Mouse (Mus musculus): ENCODE data around the gene Rai1. TPM values are rescaled to one million over a fixed set of nuclear protein-coding genes. Genes with fewer than 3 reads are reported as not detected.

The Rai1 gene
- polyA plus RNA-seq (2014; fragmentation: Nextera tagmentation; extraction: Ambion mirVana), result 22.6 and 28.1 TPM in 2 replicates

DNA sequence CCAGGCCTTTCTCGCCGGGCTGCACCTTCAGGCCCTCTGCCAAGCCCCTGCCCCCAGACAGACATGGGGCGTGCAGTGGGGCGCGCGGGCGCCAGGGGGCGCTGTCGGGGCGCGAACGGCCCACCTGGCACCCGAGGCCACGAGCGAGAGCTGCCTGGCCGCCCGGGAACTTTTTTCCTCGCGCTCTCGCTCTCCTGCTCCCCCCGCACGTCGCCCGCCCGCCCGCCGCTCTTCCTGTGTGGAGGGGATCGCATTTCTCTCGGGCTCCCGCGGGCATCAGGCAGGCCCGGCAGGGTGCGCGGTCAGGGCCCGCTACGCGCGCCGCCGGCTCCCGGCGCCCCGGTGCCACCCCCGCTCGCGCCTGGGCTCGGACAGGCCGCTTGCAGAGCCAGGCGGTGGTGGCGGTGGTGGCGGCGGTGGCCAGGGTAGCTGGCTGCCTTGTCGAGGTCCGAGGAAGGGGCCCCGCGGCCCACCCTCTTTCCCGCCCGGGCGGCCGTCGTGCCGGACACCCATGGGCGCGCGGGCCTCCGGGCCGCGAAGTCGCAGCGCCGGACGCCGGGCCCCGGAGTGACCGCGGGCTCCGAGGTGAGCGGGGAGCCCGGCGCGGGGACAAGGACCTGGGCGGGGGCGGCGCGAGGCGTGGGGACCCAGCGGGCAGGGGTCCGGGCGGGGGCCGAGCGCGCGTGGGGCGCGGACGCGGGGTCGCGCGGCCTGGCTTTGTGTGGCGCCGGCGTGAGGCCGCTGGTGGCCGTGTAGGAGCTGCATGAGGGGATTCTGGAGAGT is at the start of gene Rai1:
Gene Rai1 (plus strand): TSS at position 204 of the 783 bp plus-strand sequence.
- H3K27ac ChIP-seq (ENCODE audit: low read depth, low read length), result peak within 1 kb of the TSS; percentile 95

DNA sequence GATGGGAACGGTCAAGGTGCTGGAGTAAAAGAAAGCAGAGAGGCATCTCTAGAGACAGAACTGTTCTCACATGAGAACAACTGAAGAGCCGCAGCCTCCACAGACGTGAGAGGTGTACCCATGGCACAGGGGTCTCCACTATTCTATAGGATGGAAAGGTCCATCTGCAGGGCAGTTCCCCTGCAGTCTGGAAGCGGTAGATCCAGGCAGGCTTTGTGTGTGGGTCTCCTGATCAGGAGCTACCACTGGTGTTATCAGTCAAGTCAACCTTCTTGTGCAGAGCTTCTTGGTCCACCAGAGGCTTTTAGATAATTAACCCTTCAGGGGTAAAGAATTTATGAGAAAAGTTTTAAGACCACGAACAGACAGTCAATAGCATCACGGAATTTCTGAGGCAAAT is 48.3 kb upstream of the Rai1 start:
- Histone ChIP-seq H3K9ac (ENCODE audit: low read depth, low read length) (no peak overlapping the region), H3K4me3 (ENCODE audit: low read depth, low read length) (no peak overlapping the region), H3K9me3 (ENCODE audit: control insufficient read depth, low read length) (no peaks in the 10 kb centered on the region), H3K27ac (ENCODE audit: low read depth, low read length) (no peak overlapping the region), H3K4me1 (replicated peaks; ENCODE audit: control insufficient read depth, insufficient read depth, low read length) (no peaks in the 10 kb centered on the region), H3K36me3 (ENCODE audit: control insufficient read depth, insufficient read depth, low read length) (no peaks in the 10 kb centered on the region), H3K27me3 (ENCODE audit: control insufficient read depth, insufficient read depth, low read length) (no peaks in the 10 kb centered on the region), H3K4me2 (replicated peaks; ENCODE audit: low read depth, low read length) (no peak overlapping the region)
- 85% methylated on average over 6 of the region's 6 CpGs for WGBS
- no peak for DNase-seq (ENCODE audit: low spot score)
- no peak for ATAC-seq (ENCODE audit: low FRiP score)

More for the DNA sequence above, at the start of gene Rai1:
- H3K27me3 ChIP-seq (ENCODE audit: control insufficient read depth, insufficient read depth, low read length), result no peaks in the 10 kb centered on the region
- DNase-seq (ENCODE audit: low spot score), result peak; percentile 95
- peak; percentile 75 for ATAC-seq (ENCODE audit: low FRiP score)
- H3K4me1 ChIP-seq (replicated peaks; ENCODE audit: control insufficient read depth, insufficient read depth, low read length), result peaks cover 7% of the 10 kb centered on the region
- H3K9ac ChIP-seq (ENCODE audit: low read depth, low read length), result peak within 1 kb of the TSS; percentile 100
- no peaks in the 10 kb centered on the region for H3K36me3 ChIP-seq (ENCODE audit: control insufficient read depth, insufficient read depth, low read length)
- under 1% methylated on average over 74 of the region's 105 CpGs for WGBS
- peak within 1 kb of the TSS; percentile 97 for H3K4me3 ChIP-seq (ENCODE audit: low read depth, low read length)
- peak within 1 kb of the TSS; percentile 88 for H3K4me2 ChIP-seq (replicated peaks; ENCODE audit: low read depth, low read length)
- no peaks in the 10 kb centered on the region for H3K9me3 ChIP-seq (ENCODE audit: control insufficient read depth, low read length)

DNA sequence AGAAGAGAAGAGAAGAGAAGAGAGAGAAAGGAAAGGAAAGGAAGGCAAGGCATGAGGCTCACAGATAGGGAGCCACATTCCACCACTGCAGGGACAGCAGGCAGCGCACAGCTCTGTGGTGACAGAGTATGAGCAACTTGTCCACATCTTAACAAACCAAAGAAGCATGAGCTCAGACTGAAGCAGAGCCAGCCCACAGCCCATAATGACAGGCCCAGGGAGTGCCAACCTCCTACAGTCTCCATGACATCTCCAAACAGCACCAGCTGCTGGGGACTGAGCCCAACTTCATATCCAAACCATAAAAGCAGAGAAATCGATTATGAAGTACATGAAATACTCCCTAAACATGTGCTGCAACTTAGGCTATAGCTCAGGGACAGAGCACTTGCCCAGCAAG is 46.8 kb upstream of the Rai1 start:
- Histone ChIP-seq H3K27ac (ENCODE audit: low read depth, low read length) (no peak overlapping the region), H3K4me1 (replicated peaks; ENCODE audit: control insufficient read depth, insufficient read depth, low read length) (no peaks in the 10 kb centered on the region), H3K4me2 (replicated peaks; ENCODE audit: low read depth, low read length) (no peak overlapping the region), H3K27me3 (ENCODE audit: control insufficient read depth, insufficient read depth, low read length) (no peaks in the 10 kb centered on the region), H3K9ac (ENCODE audit: low read depth, low read length) (no peak overlapping the region), H3K36me3 (ENCODE audit: control insufficient read depth, insufficient read depth, low read length) (no peaks in the 10 kb centered on the region), H3K4me3 (ENCODE audit: low read depth, low read length) (no peak overlapping the region), H3K9me3 (ENCODE audit: control insufficient read depth, low read length) (no peaks in the 10 kb centered on the region)
- ATAC-seq (ENCODE audit: low FRiP score), result no peak
- no peak for DNase-seq (ENCODE audit: low spot score)
- 80% methylated on average over 2 of the region's 2 CpGs for WGBS

DNA sequence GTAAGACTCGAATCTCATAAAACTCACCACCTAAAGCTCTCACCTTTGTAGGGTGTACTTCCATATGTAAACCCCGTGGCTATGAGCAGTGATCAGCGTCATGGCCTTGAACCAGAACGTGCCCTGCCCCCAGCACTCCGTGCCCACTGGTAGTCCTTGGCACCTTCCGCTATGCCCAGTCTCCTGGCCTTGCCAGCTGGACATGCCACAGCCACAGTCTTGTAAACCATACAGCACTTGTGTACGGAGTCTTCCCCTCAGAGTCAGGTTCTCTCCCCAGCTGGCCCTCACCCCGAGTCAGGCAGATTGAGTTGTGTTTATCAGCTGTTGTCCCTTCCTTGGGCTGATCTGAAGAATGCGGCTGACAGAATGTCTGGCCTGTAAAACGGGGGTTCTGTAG is 46.4 kb upstream of the Rai1 start:
- Histone ChIP-seq H3K4me1 (replicated peaks; ENCODE audit: control insufficient read depth, insufficient read depth, low read length) (no peaks in the 10 kb centered on the region), H3K9ac (ENCODE audit: low read depth, low read length) (no peak overlapping the region), H3K4me3 (ENCODE audit: low read depth, low read length) (no peak overlapping the region), H3K9me3 (ENCODE audit: control insufficient read depth, low read length) (no peaks in the 10 kb centered on the region), H3K27ac (ENCODE audit: low read depth, low read length) (no peak overlapping the region), H3K36me3 (ENCODE audit: control insufficient read depth, insufficient read depth, low read length) (no peaks in the 10 kb centered on the region), H3K4me2 (replicated peaks; ENCODE audit: low read depth, low read length) (no peak overlapping the region), H3K27me3 (ENCODE audit: control insufficient read depth, insufficient read depth, low read length) (no peaks in the 10 kb centered on the region)
- ATAC-seq (ENCODE audit: low FRiP score) (no peak), DNase-seq (ENCODE audit: low spot score) (no peak)
- WGBS, result 80% methylated on average over 10 of the region's 10 CpGs

DNA sequence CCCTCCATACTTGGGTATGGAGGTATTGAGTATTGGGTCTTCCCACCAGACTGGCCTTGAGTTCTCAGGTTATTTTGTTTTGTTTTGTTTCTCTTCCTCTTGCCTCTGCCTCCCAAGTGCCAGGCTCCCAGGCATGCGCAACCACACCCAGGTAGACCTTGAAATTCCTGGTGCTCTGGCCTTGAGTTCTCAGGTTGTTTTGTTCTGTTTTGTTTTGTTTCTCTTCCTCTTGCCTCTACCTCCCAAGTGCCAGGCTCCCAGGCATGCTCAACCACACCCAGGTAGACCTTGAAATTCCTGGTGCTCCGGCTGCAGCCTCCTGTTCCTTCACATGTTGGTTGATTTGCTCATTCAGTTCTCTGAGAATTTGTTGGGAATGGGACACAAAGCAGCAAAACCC is 44.8 kb upstream of the Rai1 start:
- Histone ChIP-seq H3K4me3 (ENCODE audit: low read depth, low read length) (no peak overlapping the region), H3K9ac (ENCODE audit: low read depth, low read length) (no peak overlapping the region), H3K36me3 (ENCODE audit: control insufficient read depth, insufficient read depth, low read length) (no peaks in the 10 kb centered on the region), H3K27ac (ENCODE audit: low read depth, low read length) (no peak overlapping the region), H3K9me3 (ENCODE audit: control insufficient read depth, low read length) (no peaks in the 10 kb centered on the region), H3K4me1 (replicated peaks; ENCODE audit: control insufficient read depth, insufficient read depth, low read length) (no peaks in the 10 kb centered on the region), H3K4me2 (replicated peaks; ENCODE audit: low read depth, low read length) (no peak overlapping the region), H3K27me3 (ENCODE audit: control insufficient read depth, insufficient read depth, low read length) (no peaks in the 10 kb centered on the region)
- ATAC-seq (ENCODE audit: low FRiP score) (no peak), DNase-seq (ENCODE audit: low spot score) (no peak)
- 91% methylated on average over 2 of the region's 2 CpGs for WGBS

DNA sequence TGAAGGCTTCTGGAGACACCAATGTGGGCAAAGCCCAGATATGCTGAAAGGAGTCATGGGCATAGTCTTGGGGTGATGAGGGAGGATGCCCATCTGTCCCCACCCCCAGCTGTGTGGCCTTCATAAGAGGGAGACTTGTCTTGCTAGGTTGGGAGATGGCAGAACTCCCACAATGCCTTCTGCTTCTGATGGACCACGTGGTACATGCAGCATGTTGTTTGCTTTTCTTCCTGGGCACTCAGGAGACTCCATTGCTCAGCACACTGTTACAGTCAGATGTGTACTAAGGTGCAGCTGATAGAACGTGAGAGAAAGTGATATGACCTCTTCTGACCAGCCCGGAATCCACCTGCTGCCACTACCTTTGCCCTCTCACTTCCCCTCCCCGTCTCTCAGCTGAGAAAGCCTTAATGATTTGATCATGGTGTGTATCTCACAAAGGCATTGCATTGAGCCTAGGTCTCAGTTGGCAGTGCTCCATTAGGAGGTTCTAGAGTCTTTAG is 43.3 kb upstream of the Rai1 start:
- Histone ChIP-seq H3K9me3 (ENCODE audit: control insufficient read depth, low read length) (no peaks in the 10 kb centered on the region), H3K9ac (ENCODE audit: low read depth, low read length) (no peak overlapping the region), H3K36me3 (ENCODE audit: control insufficient read depth, insufficient read depth, low read length) (no peaks in the 10 kb centered on the region), H3K27me3 (ENCODE audit: control insufficient read depth, insufficient read depth, low read length) (no peaks in the 10 kb centered on the region), H3K4me2 (replicated peaks; ENCODE audit: low read depth, low read length) (no peak overlapping the region), H3K4me3 (ENCODE audit: low read depth, low read length) (no peak overlapping the region), H3K27ac (ENCODE audit: low read depth, low read length) (no peak overlapping the region), H3K4me1 (replicated peaks; ENCODE audit: control insufficient read depth, insufficient read depth, low read length) (no peaks in the 10 kb centered on the region)
- no peak for ATAC-seq (ENCODE audit: low FRiP score)
- WGBS, result 86% methylated on average over 4 of the region's 4 CpGs
- DNase-seq (ENCODE audit: low spot score), result no peak

DNA sequence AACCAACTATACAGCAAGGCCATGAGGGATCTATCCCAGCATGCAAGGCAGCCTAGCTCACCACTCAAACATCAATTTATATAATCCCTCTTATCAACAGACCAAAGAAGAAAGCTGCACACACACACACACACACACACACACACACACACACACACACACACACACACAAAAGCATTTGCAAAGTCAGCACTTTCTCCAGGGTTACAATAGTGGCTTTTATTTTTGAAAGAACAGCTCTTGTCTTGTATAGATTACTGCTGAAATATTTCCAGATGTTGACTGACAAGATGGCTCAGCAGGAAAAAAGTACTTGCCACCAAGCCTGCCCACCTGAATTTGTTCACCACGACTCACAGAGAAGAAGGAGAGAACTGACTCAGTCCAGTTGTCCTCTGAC is 39.5 kb upstream of the Rai1 start:
- DNase-seq (ENCODE audit: low spot score) (no peak), ATAC-seq (ENCODE audit: low FRiP score) (no peak)
- Histone ChIP-seq H3K27me3 (ENCODE audit: control insufficient read depth, insufficient read depth, low read length) (no peaks in the 10 kb centered on the region), H3K4me1 (replicated peaks; ENCODE audit: control insufficient read depth, insufficient read depth, low read length) (no peaks in the 10 kb centered on the region), H3K36me3 (ENCODE audit: control insufficient read depth, insufficient read depth, low read length) (no peaks in the 10 kb centered on the region), H3K9me3 (ENCODE audit: control insufficient read depth, low read length) (no peaks in the 10 kb centered on the region), H3K4me2 (replicated peaks; ENCODE audit: low read depth, low read length) (no peak overlapping the region), H3K9ac (ENCODE audit: low read depth, low read length) (no peak overlapping the region), H3K27ac (ENCODE audit: low read depth, low read length) (no peak overlapping the region), H3K4me3 (ENCODE audit: low read depth, low read length) (no peak overlapping the region)
- 54% methylated on average over 1 of the region's 1 CpGs for WGBS

DNA sequence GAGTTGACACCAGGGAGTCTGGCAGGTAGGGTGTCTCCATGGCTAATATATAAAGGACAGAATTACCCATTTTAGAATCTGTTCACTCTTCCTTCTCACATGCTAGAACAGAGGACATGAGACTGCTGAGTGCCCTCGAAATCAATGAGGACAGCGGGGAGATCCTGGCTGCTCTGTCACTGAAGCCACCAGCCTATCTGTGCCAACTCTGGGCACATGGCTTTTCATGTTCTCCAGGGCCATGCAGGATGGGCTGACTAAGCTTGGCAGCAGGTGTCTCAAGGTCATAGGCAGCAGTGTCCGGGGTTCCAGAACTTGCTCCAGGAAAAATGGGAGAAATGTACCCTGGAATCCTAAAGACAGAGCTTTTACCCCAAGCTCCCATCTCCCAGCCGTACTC is 37.2 kb upstream of the Rai1 start:
- H3K27ac ChIP-seq (ENCODE audit: low read depth, low read length), result no peak overlapping the region
- H3K4me3 ChIP-seq (ENCODE audit: low read depth, low read length), result no peak overlapping the region
- WGBS, result 86% methylated on average over 4 of the region's 4 CpGs
- no peak for ATAC-seq (ENCODE audit: low FRiP score)
- H3K4me1 ChIP-seq (replicated peaks; ENCODE audit: control insufficient read depth, insufficient read depth, low read length), result no peaks in the 10 kb centered on the region
- no peaks in the 10 kb centered on the region for H3K27me3 ChIP-seq (ENCODE audit: control insufficient read depth, insufficient read depth, low read length)
- no peak overlapping the region for H3K4me2 ChIP-seq (replicated peaks; ENCODE audit: low read depth, low read length)
- H3K36me3 ChIP-seq (ENCODE audit: control insufficient read depth, insufficient read depth, low read length), result no peaks in the 10 kb centered on the region
- no peak overlapping the region for H3K9ac ChIP-seq (ENCODE audit: low read depth, low read length)
- DNase-seq (ENCODE audit: low spot score), result no peak
- H3K9me3 ChIP-seq (ENCODE audit: control insufficient read depth, low read length), result no peaks in the 10 kb centered on the region

DNA sequence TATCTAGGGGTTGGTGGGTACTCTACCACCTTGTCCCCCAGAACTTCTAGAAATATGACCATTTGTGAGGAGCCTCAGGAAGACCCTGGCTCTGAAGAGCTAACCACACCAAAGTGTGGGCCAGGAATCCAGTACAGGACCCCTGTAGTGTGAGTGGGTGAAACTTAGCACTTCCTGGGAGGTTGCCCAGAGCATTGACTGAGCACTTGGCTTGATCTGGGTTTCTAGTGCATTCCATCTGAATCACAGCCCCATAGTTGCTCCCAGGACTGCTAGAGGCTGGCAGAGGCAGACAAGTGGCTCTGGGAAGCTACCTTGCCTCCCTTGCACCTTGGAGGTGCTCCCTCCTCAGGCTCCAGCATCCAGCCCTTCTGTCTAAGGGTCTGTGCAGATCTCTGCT is 36.2 kb upstream of the Rai1 start:
- Histone ChIP-seq H3K4me1 (replicated peaks; ENCODE audit: control insufficient read depth, insufficient read depth, low read length) (no peaks in the 10 kb centered on the region), H3K9ac (ENCODE audit: low read depth, low read length) (no peak overlapping the region), H3K4me3 (ENCODE audit: low read depth, low read length) (no peak overlapping the region), H3K36me3 (ENCODE audit: control insufficient read depth, insufficient read depth, low read length) (no peaks in the 10 kb centered on the region), H3K4me2 (replicated peaks; ENCODE audit: low read depth, low read length) (no peak overlapping the region), H3K9me3 (ENCODE audit: control insufficient read depth, low read length) (no peaks in the 10 kb centered on the region), H3K27ac (ENCODE audit: low read depth, low read length) (no peak overlapping the region), H3K27me3 (ENCODE audit: control insufficient read depth, insufficient read depth, low read length) (no peaks in the 10 kb centered on the region)
- no peak for ATAC-seq (ENCODE audit: low FRiP score)
- DNase-seq (ENCODE audit: low spot score), result no peak

Data from hindbrain, embryonic 11.5 days (tissue).